Mouse (Mus musculus) frontal cortex, adult (tissue): ENCODE data around the gene Lenep.

Experiments used
- ATAC-seq: cut with Nextera tagmentation; 2 replicates; pipeline ENCODE4 v1.9.2; 2017; ENCODE audit warnings: mild to moderate bottlenecking, moderate library complexity, mixed read lengths; ENCODE audit not compliant: low TSS enrichment

Gene Lenep

DNA sequence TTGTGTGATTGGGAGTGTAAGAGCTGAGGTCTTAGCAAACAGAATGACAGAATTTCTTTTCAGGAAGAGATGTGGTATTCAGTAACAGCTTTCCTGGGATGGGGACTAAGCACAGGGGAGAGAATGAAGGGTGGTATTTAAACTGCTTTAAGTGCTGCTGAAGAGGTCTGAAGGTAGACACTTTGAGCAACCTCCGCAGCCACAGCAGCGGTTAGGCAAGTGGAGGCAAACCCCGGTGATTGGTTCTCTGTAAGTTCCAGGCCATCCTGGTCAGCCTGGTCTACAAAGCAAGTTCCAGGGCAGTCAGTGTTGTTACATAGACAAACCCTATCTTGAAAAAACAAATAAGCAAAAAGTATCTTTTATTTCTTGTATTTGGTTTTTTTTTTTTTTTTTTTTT lies 17.4 kb upstream of the Lenep start:
- no peak for ATAC-seq

DNA sequence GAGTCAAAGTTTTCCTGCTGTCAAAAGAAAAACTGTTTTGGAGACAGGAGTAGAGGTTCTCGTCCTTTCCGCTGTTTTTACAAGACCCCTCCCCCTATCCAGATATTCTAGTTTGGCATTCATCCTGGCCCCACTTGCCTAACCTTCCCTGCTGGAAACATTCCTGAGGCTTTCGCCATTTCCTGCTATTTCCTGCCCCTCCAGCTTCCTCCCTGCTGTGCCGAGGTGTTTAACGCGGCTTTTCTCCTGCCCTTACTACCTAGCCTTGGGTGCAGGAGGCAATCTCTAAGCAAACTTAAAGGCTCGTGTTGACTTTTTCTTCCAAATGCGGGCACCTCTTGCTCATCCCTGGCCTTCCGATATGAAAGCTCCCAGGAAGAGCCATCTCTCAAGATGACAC lies 17.0 kb upstream of the Lenep start:
- no peak for ATAC-seq

DNA sequence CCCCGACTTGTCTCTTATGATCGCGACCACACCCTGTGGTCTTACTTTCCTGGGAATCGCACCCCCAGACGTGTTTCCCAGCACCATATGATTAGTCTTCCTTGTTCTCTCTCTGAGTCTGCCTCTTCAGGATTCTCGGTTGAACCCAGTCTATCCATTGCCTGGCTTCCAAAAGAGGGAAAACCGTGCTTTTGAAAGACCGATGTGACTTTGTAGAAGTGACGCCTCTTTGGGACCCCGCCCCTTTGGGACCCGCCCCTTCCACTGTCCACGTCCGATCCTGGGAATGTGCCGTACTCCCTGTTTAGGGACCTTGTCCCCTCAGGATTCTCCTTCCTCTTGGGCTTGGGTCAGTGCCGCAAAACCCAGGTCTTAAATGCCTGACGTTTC lies 16.3 kb upstream of the Lenep start:
- ATAC-seq, result no peak

DNA sequence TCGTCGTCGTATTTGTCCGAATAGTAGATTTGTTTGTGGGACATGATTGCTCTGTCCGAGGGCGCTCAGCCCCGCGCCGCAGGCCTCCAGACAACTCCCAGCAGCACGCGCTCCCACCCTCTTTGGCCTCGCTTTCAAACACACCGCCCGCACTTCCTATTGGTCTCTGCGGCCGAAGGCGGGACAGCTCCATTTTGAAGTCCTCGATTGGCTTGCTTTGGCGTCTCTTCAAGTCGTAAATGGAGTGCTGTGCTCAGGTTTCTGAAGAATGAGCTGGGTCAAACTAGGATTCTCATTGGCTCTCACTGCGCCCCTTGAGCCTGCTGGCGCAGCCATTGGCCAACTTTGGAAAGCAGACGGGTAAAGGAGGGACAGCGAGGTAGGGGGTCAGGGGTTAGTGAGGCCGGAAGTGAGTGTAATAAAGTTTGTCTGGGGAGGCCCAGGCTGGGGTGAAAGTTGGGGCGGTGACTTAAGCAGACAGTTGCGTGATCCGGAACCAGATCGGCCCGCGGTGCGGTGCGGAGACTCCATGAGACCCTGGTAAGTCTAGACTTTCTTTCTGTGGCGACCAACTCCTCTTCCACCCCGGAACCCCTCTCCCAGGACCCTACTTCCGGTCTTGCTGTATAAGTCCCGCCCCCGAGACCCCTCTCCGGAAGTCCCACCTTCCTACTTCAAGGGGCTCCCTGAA lies 15.7 kb upstream of the Lenep start, which contains the start of the genes Cks1b and Shc1:
Gene Cks1b (minus strand): TSS at position 214 of the 691 bp plus-strand sequence.
Gene Shc1 (plus strand): TSS at position 274 of the 691 bp plus-strand sequence.
- peak; percentile 87 for ATAC-seq

DNA sequence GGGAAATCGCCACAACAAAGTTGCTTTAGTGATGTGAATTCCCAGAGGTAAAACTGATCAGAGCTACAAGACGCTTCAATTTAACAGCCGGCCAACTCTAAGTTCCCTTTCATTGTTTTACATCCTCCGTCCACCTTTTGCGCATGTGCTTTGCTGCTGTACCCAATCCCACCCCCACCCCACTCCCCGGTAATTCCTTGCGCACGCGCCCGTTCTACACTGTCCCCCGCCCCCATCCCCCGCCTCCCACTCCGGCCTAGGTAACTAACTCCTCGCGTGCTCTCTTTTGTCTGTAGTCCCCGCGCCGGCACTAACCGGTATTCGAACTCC lies 15.2 kb upstream of the Lenep start:
- no peak for ATAC-seq

DNA sequence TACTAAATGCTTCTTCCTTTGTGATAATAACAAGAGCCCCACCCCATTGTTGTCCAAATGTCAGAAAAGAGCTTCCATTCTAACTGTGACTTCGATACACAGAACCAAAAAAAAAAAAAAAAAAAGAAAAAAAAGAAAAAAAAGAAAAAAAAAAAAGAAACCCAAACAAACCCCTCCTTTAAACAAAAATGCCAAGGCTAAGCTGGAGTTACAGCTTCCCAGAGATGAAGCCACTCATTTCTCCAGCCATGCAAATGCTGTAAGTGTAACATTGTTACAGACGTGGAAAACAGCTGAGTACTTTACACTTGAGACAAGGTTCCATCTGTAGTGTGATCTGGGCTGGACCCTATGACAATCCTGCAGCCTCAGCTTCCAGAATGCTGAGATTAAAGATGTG lies 14.5 kb upstream of the Lenep start:
- no peak for ATAC-seq

DNA sequence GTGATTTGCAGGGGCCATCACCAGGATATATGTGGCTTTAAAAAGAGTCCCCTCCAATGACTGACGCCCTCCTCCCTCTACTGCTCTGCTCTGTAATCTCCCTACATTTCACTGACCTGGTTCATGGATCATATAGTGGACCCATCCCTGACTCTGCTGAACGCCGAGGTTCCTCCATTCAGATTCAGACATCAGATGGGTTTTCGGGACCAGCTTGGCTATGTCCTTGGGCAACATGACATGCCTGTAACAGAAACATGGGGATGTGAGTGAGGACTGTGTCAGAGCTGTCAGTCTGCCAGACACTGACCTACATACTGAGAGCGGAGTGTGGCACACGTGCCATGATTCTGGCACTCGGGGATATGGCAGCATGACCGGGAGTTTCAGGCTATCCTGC lies 13.6 kb upstream of the Lenep start:
- no peak for ATAC-seq

DNA sequence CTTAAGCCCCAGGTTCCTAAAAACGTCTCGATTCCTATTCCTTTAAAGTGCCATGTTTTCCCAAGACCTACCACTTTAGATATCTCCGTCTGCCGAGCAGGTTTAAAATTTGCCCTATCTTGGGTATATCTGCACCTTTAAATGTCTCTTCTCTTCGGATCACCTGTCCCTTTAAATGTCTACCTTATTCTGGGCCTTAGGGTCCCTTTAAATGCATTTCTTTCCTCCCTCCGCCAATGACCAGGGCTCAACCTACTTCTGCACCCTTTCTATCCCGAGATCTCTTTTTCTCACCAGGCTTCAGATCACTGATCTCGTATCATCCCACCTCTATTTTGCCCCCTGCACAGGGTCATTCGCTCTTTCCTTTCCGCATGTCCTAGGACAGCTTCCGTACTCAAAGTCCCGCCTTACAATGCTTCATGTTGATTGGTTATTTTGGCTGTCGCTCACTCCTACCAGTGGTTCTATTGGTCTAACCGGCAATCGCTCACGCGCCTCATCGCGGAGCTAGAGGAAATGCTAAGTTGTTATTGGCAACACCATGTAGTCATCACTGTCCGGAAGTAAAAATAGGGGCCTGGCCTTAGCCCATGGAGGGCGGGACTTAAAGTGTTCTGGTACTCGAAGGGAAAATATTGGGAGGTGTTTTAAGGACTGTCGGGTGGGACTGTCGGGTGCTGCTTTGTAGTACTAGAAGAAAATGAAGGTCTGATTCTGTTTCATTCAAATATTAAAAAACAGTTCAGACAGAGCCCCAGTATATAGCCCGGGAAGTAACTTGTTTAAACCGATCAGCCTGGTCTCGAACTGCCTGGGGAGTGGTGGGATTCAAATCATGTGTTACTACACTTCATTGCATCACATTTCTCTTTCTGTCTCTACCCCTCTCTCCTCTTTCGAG lies 9.1 kb upstream of the Lenep start, which contains the start of gene Flad1:
Gene Flad1 (minus strand): TSS at position 381 of the 904 bp plus-strand sequence.
- peak; percentile 97 for ATAC-seq

DNA sequence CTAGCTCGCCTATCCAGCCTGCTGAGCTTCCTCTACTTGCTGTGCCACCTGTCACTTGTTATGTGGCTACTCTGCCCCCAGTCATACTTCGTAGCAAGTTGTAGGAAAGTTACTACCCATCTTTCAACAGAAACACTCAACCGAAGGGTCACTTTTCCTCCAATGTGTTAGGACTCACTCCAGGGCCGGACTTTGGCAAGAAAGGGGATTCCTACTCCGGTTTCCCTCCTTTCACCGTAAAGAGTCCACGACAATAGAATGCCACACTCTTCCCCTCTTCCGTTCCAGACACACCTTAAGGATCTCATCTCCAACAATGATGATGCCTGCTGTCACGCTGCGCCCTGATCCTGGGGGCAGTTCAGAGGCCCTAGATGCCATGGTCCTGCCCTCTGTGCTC lies 8.3 kb upstream of the Lenep start:
- 0 out of 2 replicates have a peak, but pooled peaks have one; percentile 0 for ATAC-seq

DNA sequence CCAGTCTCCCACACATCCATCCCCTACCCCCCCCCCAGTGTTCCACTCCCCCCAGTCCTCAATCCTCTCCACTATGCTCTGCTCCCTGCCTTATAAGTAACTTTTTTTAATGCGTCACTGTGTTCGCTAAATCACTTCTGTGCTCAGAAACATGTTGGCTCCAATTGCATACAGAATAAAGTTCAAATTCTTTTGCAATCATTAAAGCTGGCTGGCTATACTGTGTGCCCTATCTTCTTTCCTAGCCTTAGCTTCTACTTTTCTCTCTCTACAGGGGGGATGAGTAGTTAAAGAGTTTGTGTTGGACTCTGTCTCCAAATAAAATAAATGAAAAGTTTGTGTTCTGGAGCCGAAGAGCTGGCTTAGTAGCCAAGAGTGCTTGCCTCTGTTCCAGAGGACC lies 7.1 kb upstream of the Lenep start:
- no peak for ATAC-seq

DNA sequence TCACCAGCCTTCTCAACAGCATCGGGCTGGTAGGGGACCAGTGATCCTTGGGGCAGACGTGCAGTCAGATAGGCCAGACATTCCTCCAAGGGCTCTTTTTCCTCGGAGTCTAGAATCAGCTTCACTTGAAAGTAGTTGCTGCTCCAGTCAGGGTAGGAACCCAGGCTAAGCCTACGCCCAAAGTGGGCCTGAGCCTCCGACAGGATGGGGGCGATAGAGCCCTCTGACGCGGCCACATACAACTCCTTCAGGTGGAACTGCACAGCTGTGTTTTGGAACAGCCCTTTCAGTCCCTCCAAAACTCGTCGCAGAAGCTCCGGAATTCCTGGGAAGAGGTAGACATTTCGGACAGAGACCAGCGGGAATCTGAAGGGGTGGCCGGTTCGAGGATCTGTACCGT lies 5.9 kb upstream of the Lenep start:
- no peak for ATAC-seq

DNA sequence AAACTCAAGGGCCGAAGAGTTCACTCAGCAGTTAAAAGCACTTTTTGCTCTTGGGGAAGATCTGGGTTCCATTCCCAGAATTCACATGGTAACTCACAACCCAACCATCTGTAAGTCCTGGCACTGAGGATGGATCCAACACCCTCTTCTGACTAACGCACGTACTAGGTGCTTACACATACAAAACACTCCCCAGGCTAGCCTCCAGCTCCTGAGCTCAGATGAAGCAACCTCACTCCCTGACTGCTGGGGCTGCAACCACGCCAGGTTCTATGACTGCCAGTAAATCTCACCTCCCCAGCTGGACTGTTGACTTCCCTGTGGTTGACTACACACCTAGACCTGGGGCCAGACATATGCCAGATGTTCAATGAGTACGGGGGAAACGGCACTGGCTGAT lies 4.3 kb upstream of the Lenep start:
- no peak for ATAC-seq

DNA sequence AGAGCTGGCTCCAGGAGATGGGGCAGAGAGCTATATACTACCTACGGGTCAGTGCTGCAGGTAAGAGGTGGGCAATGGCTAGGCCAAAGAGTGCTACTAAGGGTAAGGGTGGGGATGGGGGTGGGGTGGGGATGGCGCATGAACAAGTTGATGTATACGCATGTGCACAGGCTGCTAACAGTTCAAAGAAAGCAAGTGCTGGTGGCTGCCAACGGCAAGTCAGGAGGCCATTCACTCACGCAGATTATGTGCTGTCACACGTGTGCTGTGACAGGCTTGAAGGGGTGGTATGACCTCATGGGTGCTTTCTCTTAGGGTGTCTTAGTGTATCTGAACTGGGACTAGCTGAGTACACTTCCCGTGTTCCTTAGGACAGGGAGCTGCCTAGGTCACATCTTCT lies 1.3 kb downstream of the Lenep start:
- no peak for ATAC-seq

DNA sequence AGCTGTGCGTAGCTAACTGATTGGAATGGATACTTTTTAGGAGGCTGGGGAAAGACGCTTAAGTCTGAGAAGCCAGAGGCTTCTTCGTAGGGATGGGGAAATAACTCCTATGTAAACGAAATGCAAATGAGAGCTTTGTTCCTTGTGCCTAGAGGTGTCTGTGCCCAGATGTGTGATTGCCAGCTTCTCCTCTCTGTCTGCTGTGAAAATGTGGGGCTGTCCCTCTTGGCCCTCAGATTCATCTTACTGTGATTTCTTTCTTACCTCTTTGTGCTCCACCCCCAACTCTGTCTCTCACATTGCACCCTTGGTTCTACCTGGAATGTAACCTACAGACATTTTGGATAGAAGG lies 6.0 kb downstream of the Lenep start:
- no peak for ATAC-seq

DNA sequence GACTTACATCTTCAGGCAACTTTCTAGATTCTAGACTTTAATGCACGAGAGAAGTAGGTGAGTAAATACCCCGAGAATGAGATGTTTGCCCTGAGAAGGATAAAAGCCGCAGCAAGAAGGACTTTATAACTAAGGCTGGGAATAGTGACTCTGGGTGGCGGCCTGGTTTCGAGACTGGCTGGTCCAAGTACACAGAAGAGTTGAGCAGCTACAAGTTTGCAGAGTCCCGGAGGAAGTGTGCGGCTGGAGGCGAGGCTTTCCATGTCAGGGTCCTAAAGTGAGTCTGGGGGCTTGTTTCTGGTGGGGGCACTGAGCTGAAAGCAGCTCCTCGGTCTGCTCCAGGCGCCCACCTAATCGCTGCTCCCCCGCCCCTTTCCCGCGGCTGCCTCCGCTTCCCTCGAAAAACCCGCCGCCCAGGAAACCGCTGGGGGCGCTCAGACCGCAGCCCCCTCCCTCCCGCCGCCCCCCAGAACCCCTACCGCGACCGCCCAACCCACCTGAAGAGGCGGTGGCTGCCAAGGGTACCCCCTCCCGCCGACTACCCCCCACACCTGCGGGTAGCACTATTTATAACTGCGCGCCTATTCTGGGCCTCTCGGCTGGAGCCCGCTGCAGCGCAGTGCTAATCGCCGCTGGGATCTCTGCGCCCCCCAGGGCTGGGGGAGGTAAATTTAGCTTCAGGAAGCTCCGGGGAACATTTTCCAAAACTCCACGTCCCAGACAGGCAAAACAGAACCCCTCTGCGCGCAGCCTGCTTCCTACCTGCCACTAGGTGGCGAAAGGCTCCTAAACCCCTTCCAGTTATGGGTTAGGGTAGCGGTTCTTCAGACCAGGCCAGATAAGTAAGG lies 6.6 kb downstream of the Lenep start:
- ATAC-seq, result no peak

DNA sequence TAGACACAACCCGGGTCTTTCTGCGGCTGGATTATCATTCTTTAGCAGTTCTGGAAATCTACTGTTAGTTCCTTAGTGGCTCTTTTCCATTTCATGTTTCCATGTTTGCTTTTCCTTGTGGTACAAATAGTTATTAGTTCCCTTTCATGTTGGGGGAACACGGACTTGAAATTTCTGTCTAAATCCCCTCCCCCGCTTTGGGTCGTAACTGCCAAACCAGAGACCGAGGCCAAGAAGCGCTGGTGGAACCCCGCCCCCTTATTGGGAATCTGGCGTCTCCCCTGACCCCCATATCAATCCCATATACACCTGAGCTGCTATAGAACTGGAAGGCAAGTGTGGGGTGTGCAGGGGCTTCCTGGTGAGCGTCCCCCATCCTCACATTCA lies 7.2 kb downstream of the Lenep start:
- no peak for ATAC-seq

DNA sequence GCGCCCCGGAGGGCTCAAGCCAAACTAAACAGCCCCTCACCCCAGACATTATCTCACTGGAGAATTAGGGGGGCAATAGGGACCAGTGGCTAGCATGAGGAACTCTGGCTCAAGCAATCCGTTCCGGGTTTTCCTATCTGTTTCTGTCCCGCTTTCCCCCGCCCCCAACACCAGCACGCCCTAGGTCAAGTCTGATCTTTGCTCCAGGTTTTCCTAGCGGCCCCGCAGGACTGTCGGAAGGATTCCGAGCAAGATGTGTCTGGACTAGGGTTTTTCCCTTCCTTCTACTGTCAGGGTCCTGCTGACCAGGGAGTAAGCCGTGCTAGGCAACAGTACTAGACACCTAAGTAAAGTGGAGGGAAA lies 7.7 kb downstream of the Lenep start:
- 0 out of 2 replicates have a peak, but pooled peaks have one; percentile 3 for ATAC-seq

DNA sequence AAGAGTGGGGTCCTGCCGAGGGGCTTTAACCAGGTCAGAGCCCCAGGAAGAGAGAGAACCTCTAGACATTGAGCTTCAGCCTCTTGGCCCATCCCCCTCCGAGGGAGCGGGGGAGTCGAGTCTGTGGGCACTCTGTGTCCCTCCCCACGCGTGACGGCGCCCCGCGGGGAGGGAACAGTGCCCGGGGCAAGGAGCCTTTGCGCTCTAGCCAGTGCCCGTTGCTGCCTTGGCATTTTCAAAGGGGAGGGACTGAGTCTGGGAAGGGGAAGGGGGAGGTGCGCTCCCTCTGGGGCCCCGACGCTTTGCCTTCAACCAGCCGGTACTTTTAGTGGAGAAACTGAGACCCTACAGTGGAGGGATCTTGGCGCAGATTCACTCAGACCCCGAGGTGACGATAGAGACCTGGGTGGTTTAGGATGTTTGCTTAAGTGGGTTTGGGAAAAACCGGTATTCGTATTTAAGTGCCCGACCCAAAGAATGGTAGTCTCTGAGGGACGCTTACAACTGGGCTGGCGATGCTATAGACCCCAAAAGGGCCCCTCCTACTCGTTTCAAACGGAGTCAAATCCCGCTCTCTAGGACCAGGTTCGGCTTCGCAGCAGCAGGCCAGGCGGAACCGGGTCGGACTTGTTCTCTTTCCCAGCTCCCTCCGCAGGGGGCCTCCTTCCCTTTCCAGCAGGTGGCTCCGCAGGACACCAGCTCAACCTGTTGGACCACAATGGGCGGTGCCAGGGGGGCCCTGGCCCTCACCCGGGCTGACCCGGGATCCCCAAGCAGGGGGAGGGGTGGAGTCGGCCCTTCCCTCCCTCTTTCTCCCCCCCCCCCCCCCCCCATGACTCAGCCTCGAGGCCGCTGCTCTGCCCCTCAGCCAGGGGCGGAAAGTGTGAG lies 8.3 kb downstream of the Lenep start, which contains the start of gene Zbtb7b:
Gene Zbtb7b (minus strand): TSS at position 771 of the 888 bp plus-strand sequence.
- peak; percentile 17 for ATAC-seq

DNA sequence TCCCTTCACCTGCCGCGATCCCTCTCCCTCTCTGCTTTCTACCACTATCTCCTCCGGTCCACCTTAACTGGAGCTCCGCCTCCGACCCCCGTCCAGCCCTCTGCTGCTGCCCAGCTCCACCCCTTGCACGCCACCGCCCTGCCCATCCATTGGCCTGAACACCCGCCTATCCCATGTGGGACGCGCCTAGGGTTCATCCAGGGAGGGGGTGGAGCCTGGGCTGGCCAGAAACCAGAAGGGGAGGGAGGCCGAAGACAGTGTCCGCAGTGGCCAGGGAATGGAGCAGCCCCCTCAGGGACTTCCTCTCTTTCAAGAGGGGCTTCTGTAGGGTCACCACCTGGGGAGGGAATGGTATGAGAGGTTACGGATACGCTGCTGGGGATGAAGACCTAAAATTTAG lies 9.0 kb downstream of the Lenep start:
- peak; percentile 83 for ATAC-seq

DNA sequence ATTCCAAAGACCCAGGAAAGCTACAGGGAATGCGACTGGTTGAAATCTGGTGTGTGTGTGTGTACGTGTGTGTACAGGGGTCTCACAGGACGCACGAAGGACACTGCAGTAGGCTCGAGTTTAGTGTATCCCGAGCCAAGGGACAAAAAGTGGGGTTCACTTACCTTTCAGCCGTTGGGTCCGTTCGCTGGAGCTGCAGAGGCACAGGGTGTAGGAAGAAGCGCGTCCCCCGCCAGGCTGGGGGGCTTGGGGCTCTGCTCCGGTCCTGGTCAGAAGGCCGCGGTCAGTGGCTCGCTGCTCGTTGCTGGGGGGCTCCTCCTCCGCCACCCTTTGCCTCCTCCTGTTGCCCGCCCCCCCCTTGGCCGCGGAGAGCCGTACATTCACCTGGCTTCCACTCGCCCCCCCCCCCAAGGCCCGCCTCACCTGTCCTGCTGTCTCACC lies 9.7 kb downstream of the Lenep start:
- no peak for ATAC-seq
